Mouse (Mus musculus) kidney, postnatal 10 days (tissue): ENCODE measurements around the gene Clec4a3.
"Not testable (repeated sequence)": the region's sequence is repeated elsewhere in the genome, so short reads cannot be mapped to it uniquely, and the experiment has no call there.

Experiments used
- DNase-seq: peaks from one replicate; pipeline ENCODE4 v3.0.0; 2021; ENCODE audit warnings: mixed read lengths

Clec4a3 gene

DNA sequence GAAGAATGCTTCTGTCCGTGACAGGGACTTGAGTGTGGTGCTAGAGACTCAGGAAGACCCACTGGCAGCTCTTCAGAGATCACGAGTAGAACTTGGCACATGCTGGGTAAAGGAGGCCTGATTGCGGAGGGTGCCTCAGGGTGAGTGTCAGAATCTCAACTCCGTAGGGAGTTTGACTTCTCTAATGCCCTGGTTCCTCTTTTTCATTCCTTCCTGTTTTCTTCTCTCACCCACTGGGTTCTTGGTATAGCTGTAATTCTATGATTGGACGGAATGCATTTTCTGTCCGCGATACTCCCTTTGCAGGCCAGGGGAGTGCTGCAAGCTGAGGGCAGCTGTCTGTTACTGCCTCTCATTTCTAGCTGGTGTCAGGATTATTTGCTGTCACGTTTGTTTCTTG lies at the start of gene Clec4a3:
Gene Clec4a3, plus strand, starts transcription at position 115 of the 400 bp plus-strand sequence.
- DNase-seq = no peak

GRCm38 (mm10) chr6:122919922-122920321 lies 32.4 kb upstream of the Clec4a3 start:
- DNase-seq = no peak

DNA sequence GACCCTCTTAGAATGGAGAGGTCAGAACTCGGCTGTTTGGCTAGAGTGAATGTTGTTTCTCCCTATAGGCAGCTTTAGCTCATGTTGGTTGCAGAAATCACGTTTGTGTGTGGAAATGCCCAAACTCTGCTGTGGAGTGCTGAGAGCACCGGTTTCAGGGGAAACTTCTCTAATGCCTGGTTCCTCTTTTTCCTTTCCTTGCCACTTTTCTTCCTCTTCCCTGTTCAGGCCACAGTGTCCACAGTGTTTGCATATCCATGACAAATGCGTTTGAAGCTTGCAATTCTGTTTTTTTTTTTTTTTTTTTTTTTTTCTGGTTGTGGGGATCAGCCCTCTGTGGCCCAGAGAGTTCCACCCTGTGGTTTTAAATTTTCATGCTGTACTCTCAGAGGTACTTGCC lies 30.9 kb upstream of the Clec4a3 start, which contains the start of gene Clec4a1:
Gene Clec4a1, plus strand, starts transcription at position 398 of the 400 bp plus-strand sequence.
- no peak for DNase-seq

DNA sequence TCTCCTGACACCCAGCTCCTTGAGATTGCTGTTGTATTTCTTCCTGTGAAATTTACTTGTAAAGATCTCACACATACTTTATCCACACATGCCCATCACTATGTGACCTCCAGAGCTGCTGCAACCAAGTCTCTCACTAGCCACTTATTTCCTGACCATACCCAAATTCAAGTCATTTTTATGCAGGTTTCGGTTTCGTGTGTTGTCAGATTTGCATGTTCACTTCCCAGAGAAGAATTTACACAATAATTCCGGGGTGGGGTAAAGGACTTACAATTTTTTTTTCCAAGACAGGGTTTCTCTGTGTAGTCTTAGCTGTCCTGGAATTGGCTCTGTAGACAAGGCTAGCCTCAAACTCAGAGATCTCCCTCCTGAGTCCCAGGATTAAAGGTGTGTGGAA lies 17.5 kb upstream of the Clec4a3 start:
- no peak for DNase-seq

- no peak for DNase-seq
Measured at GRCm38 (mm10) chr6:122939618-122940017, 12.7 kb upstream of the Clec4a3 start.

DNA sequence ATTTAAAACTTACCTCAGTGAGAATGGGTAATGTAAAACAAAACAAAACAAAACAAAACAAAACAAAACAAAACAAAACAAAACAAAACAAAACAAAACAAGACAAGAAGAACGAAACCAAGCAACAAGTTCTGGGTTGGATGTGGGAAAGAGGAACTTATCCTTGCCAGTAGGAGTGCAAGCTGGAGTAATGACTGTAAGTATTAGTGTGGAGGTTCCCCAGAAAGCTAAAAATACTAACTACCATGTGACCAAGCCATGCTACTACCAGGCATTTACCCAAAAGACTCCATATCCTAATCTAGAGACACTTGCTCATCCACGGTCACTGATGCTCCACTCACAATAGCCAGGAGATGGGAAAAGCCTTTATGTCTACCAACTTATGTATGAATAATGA lies 5.6 kb upstream of the Clec4a3 start:
- DNase-seq = no peak

- DNase-seq = no peak
Measured at GRCm38 (mm10) chr6:122964562-122964961, 12.2 kb downstream of the Clec4a3 start.

- no peak for DNase-seq
Measured at GRCm38 (mm10) chr6:122969048-122969447, 16.7 kb downstream of the Clec4a3 start.

DNA sequence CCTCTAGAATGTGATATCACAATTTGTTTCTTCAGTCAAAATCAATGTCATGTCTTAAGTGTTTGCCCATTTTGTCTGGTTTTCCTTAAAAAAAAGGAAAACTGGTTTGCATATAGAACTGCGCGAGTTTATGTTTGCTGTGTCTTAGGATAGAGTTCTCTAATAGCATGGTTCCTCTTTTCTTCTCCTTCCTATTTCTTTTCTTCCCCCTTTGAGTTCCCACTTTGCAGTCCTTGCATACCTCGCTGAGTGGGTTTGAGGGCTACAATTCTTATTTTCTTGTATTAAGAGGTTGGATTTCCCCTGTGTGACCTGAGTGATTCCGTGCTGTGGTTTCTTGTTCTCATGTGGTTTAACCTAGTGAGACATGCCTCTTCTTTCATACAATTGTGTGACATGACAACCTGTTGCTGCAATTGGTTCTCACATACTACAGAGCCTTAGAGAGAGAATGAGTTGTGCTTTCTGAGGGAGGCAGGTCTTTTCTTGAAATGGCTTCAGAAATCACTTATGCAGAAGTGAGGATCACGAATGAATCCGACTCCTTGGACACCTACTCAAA lies 37.6 kb downstream of the Clec4a3 start, which contains the start of gene Clec4a4:
Gene Clec4a4, plus strand, starts transcription at position 492 of the 562 bp plus-strand sequence.
- DNase-seq = no peak

DNA sequence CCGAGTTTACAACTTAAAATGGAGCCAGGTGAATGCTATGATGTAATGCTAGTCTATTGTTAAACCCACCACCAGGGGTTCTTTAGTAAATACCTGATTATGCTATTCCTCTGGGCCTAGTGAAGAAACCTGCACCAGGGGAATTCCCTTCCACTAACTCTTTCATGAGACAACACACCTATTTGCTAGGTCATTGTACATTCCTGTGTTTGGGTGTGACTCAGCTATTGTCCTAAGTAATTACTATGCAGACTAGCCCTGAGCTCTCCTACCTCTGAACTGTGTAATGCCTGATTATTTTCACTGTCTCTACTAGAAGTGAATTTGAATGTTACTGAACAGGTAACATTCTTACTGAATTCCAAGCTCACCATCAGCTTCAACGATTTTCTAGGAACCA lies 52.4 kb downstream of the Clec4a3 start:
- DNase-seq = not testable (repeated sequence)

DNA sequence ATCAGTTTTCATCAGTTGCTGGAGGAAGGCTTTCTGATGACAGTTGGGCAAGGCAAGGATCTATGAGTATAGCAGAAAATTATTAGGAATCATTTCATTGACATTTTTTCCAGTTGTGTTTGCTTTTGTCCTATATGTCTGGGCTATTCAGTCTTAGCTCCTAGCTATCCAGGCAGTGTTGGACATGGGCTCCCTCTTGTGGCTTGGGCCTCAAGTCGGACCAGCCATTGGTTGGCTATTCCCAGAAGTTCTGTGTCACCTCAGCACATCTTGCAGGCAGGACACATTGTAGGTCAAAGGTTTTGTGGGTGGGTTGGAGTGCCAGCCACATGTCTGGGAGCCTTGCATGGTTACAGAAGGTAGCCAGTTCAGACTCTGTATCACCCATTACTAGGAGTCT lies 53.3 kb downstream of the Clec4a3 start:
- peak; percentile 15 for DNase-seq
